Comparison of ENCODE assay signal across 22 mouse cellular contexts in genomic region chr7:91598549-91598948, GRCm38 (mm10).
DNase-seq lines count a peak whose midpoint lies in the region; ATAC-seq lines count a peak whose summit lies in the region.
"Had no signal": no experiment of that assay in that cellular context is flagged by ENCODE, and none has a peak within 500 bp of the region (broad histone marks: within the 10 kb centered on the region; RNA-seq: fewer than 3 reads in every experiment).

No protein-coding gene starts in this region.

- ATAC-seq in monocyte, adult 5-6 weeks (replicated peaks; ENCODE audit: insufficient number of reproducible peaks, low FRiP score, low TSS enrichment, poor library complexity, severe bottlenecking), result no peak
- ATAC-seq in granulocyte monocyte progenitor cell, adult 5-6 weeks (replicated peaks; ENCODE audit: poor library complexity, severe bottlenecking), result peak; percentile 75
- peak; percentile 71 for ATAC-seq in megakaryocyte progenitor cell, adult 5-6 weeks (replicated peaks; ENCODE audit: poor library complexity)
- no peak for ATAC-seq in frontal cortex, adult (ENCODE audit: low TSS enrichment)
- ATAC-seq: activated CD4-positive, CD25-positive, alpha-beta regulatory T cell, adult 4 months; forebrain, embryonic 13.5 days; forebrain, embryonic 15.5 days; forebrain, postnatal 0 days; Patski had no signal

- peak; percentile 4 to 11 for DNase-seq in monocyte, adult 2 months (ENCODE audit: low read depth in 1 of 2, low spot score in 2 of 2)
- DNase-seq in c-Kit-positive CD71-negative TER-119-negative erythroid progenitor cells, embryonic 14.5 days (ENCODE audit: low read depth), result peak; percentile 2
- no peak for DNase-seq in ovary, postnatal 10 days (ENCODE audit: low spot score)
- no peak for DNase-seq in kidney, postnatal 25 days
- DNase-seq: adrenal gland, adult 8-10 months; adrenal gland, postnatal 14 days; adrenal gland, postnatal 36 days; cerebellum, adult 11 months; cerebellum, adult 18-20 months; cerebellum, adult 8-10 months; cerebellum, adult 9-11 months; cerebellum, postnatal 14 days; cerebellum, postnatal 36 days; forebrain, postnatal 0 days had no signal

Comparison
In these comparisons a context has a peak if more than half of its experiments do, and no peak if none do; other contexts are left out.
1. DNase-seq: peak in monocyte, adult 2 months (2 of 2) and c-Kit-positive CD71-negative TER-119-negative erythroid progenitor cells, embryonic 14.5 days (single experiment); none in ovary, postnatal 10 days (single experiment) and kidney, postnatal 25 days (0 of 2).
2. ATAC-seq: peak in granulocyte monocyte progenitor cell, adult 5-6 weeks (single experiment) and megakaryocyte progenitor cell, adult 5-6 weeks (single experiment); none in monocyte, adult 5-6 weeks (single experiment) and frontal cortex, adult (single experiment).